Mouse (Mus musculus) lung, adult 2 months (tissue): Measurements from ENCODE around the gene Iba57. TPM values are rescaled to one million over a fixed set of nuclear protein-coding genes. Genes with fewer than 3 reads are reported as not detected.
A peak's percentile ranks its signal among the peaks of the same experiment; 100 is the strongest.

Experiments used
- DNase-seq: peaks from one replicate; pipeline ENCODE4 v3.0.0; 2022
- H3K4me1 ChIP-seq: fragments of 200-500 bp; 2 replicates; pipeline ENCODE4 v1.6.1; 2011; ENCODE audit warnings: low read length; ENCODE audit not compliant: control insufficient read depth, insufficient read depth
- H3K4me3 ChIP-seq: fragments of 200-500 bp; replicated peaks from 2 replicates; pipeline ENCODE3; 2011; ENCODE audit warnings: low read depth, mild to moderate bottlenecking, control low read depth, low read length; ENCODE audit errors: extremely low read depth
- CTCF ChIP-seq: fragments of 200-500 bp; IDR thresholded peaks from 2 replicates; pipeline ENCODE4 v1.5.1; 2011; ENCODE audit warnings: mild to moderate bottlenecking, low read length, control low read depth; ENCODE audit not compliant: insufficient read depth
- POLR2A ChIP-seq: fragments of 200-500 bp; IDR thresholded peaks from 2 replicates; pipeline ENCODE4 v1.6.1; 2011; ENCODE audit warnings: low read depth, mild to moderate bottlenecking, control low read depth, low read length, borderline replicate concordance; ENCODE audit errors: extremely low read depth
- WGBS: fragments of 180-500 bp; shearing (Covaris S2); methylation state at CpG from one replicate; pipeline ENCODE4 v1.1.7; 2018; 5-methylcytosine and 5-hydroxymethylcytosine counted together
- polyA plus RNA-seq: library from polyadenylated mRNA; depleted of rRNA; stranded (reverse); fragments of >200 nt; gene quantifications from 2 replicates; pipeline ENCODE4 v1.2.3, GENCODE M21; 2012

Gene Iba57
- polyA plus RNA-seq, 1 experiment: 3.7 TPM

GRCm38 (mm10) chr11:59155900-59156299, 7.6 kb downstream of the Iba57 start:
- 84% methylated on average over 5 of the region's 5 CpGs for WGBS
- TF ChIP-seq CTCF (no peak), POLR2A (no peak)
- Histone ChIP-seq H3K4me3 (no peak overlapping the region), H3K4me1 (no peaks in the 10 kb centered on the region)
- no peak for DNase-seq

DNA sequence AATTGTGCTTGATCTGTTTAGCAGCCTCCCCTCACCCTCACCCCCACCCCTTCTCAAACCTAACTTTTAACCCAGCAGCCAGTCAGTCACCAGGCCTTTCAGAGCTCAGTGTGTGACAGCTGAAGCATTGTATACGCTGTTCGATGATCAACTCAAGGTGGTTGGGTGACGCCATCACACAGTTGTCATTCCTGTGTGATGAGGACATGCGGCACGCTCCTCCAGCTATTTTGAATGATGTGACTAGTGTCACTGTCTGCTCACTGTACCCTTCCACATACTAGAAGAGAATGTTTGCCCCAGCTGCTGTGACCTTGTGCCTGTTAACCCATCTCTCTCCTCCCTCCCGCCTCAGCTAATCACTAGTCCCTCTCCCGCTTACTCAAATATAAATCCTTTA, 9.3 kb downstream of the Iba57 start:
- no peaks in the 10 kb centered on the region for H3K4me1 ChIP-seq
- WGBS: 71% methylated on average over 7 of the region's 7 CpGs
- no peak for DNase-seq

GRCm38 (mm10) chr11:59151729-59152128, 11.8 kb downstream of the Iba57 start:
- WGBS: 41% methylated on average over 3 of the region's 3 CpGs
- H3K4me3 ChIP-seq: no peak overlapping the region
- H3K4me1 ChIP-seq: no peaks in the 10 kb centered on the region
- TF ChIP-seq POLR2A (no peak), CTCF (0 out of 2 replicates have a peak, but pooled peaks have one; percentile 20)
- DNase-seq: no peak

More for the DNA sequence above, 9.3 kb downstream of the Iba57 start:
- H3K4me3 ChIP-seq: no peak overlapping the region
- TF ChIP-seq CTCF (no peak), POLR2A (no peak)

GRCm38 (mm10) chr11:59149302-59149701, 14.2 kb downstream of the Iba57 start:
- WGBS: 44% methylated on average over 3 of the region's 3 CpGs
- TF ChIP-seq POLR2A (no peak), CTCF (no peak)
- DNase-seq: no peak
- Histone ChIP-seq H3K4me3 (no peak overlapping the region), H3K4me1 (no peaks in the 10 kb centered on the region)

DNA sequence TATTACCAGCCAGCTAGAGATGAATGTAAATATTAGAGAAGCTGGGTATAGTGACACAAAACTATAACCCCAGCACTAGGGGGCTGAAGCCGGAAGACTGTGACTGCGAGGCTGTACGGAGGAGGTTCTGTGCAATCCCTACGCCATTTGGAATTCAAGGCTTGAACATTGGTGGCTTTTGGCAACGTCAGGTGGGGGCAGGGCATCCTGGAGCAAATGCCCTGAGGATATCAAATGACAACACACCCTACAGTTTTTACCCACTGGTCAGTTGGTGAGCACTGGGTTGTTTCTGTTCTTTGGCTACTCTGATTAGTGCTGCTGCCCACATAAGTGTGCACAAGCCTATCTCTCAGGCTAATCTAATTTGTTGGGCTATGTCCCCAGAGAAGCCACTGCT, 20.6 kb downstream of the Iba57 start:
- 79% methylated on average over 5 of the region's 5 CpGs for WGBS
- no peak for TF ChIP-seq CTCF
- TF ChIP-seq POLR2A: no peak
- no peak overlapping the region for H3K4me3 ChIP-seq
- H3K4me1 ChIP-seq: no peaks in the 10 kb centered on the region
- no peak for DNase-seq

DNA sequence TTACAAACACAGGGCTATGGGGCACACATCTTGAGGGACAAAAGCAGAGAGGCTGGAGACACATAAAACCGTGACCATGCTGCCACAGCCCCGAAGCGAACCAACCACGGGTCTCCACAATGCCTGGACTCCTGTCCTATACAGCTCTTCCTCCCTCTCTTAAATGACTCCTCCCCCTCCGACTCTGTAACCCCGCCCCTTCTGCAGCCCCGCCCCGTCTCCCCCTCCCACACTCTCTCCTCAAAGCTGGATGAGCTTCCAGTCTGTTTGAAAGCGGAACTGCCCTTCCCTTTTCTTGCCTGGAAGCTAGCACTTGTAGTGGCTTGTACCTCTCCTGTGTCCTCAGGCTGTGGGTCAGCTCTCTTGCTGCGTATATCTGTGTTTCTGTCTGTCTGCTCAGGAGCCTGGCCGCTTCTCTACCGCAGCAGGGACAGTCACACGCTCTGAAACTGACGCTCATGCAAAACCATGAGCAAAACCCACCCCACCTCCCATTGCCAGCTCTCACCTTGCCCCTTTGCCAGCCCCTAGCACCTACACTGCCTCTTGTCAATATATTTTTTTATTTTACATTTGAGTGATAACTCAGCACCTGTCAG, 21.7 kb downstream of the Iba57 start:
- WGBS: 8% methylated on average over 14 of the region's 14 CpGs
- DNase-seq: no peak
- Histone ChIP-seq H3K4me1 (no peaks in the 10 kb centered on the region), H3K4me3 (no peak overlapping the region)
- no peak for TF ChIP-seq POLR2A
- no peak for TF ChIP-seq CTCF

DNA sequence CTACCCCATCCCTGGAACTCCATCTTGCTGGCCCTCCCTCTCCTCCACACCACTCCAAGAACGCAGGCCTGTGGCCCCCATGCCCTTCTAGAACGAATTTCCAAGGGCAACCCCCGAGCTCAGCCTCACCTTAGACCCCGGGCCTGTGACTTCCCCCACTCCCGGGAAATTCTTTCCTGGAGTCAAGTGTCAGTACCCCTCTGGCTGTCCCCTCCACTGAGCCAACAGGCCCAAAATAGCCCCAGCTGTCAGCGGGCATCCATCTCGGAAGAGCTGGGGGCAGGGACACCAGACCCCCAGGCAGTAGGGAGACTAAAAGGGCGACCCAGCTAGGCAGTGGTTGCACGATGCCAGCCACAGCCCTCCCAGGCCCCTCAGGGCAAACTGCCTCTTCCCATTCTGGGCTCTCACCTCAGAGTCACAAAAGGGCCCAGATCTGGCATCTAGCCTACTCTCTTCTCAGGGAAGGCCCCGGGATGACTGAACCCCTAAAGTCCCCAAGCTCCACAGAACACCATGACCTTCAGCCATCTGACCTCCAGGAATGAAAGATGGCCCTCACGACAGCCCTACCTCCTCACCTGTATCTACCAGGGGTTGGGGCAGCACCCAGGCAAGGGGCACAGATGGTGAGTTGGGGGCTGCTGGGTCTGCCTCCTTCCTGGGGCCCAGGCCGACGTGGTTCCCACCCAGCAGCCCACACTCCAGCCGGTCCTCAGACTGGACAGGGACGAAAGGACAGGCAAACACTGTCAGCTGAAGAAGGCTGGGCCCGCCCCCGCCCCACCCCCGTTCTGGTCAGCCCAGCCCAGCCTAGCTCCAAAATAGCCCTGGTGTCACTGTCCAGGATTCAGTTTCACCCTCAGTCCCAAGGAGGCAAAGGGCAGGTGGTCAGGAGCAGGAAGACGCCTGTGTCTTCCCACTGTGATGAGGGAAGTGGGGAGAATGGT, 24.7 kb downstream of the Iba57 start:
- Histone ChIP-seq H3K4me1 (no peaks in the 10 kb centered on the region), H3K4me3 (no peak overlapping the region)
- TF ChIP-seq CTCF: no peak
- TF ChIP-seq POLR2A: no peak
- WGBS: 64% methylated on average over 19 of the region's 19 CpGs
- no peak for DNase-seq

DNA sequence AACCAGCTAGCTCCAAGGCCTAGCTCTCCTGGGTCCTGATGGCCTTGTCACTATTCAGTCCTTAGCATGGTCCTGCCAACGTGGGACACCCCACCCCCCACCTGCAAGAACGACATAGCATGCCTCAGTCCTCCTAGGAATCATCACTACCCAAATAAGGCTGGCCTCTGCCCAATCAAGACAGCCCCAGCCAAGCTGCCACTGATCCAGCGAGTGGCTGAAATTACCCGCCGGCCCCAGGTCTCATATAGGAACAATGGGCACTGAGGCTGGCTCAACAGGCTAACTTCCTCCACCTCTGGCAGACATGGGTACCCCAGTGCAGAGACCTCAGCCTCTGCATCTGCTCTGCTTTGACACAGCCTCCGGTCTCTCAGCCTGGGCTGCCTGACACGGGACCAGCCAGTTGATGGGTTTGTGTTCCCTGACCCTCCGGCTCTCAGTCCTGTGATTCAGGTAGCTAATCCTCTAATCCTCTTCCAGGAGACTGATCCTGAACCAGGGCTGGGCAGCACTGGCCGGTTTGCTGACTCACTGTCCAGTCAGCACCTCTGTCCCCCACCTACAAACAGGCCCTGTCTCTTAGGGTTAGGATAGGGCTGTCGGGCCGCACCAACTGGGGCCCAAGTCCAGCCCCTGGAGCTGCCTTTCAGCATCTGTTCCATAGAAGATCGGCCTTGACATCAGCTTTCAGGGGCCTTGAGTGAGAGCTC, 26.4 kb downstream of the Iba57 start:
- TF ChIP-seq POLR2A (no peak), CTCF (no peak)
- Histone ChIP-seq H3K4me1 (no peaks in the 10 kb centered on the region), H3K4me3 (no peak overlapping the region)
- WGBS: 73% methylated on average over 12 of the region's 12 CpGs
- DNase-seq: no peak

- 14% methylated on average over 44 of the region's 44 CpGs for WGBS
- no peak within 1 kb of the TSS for H3K4me3 ChIP-seq
- H3K4me1 ChIP-seq: no peaks in the 10 kb centered on the region
- TF ChIP-seq POLR2A (no peak), CTCF (no peak)
- no peak for DNase-seq
Measured at GRCm38 (mm10) chr11:59135904-59136452, 27.6 kb downstream of the Iba57 start, which contains the start of gene Obscn. TSS of gene Obscn (minus strand) at chr11:59136402.
